Mouse (Mus musculus): ENCODE results near the gene Rhot1. TPM values are rescaled to one million over a fixed set of nuclear protein-coding genes. Genes with fewer than 3 reads are reported as not detected.
A peak's percentile ranks its signal among the peaks of the same experiment; 100 is the strongest.

The Rhot1 gene
- polyA plus RNA-seq, 1 experiment from 2014 or later: 57.6 TPM

- H3K9ac ChIP-seq (replicated peaks; ENCODE audit: low read length): no peak overlapping the region
- ATAC-seq (ENCODE audit: low FRiP score, low TSS enrichment): no peak
- H3K4me2 ChIP-seq (replicated peaks; ENCODE audit: low read depth, low read length): no peak overlapping the region
- peaks cover 4% of the 10 kb centered on the region for H3K36me3 ChIP-seq (ENCODE audit: insufficient read depth, low read length)
- H3K27ac ChIP-seq (ENCODE audit: low read length): no peak overlapping the region
- H3K27me3 ChIP-seq (ENCODE audit: insufficient read depth, low read length): no peaks in the 10 kb centered on the region
- 75% methylated on average over 5 of the region's 5 CpGs for WGBS
- no peak overlapping the region for H3K4me3 ChIP-seq (ENCODE audit: low read length)
- H3K4me1 ChIP-seq (ENCODE audit: insufficient read depth, low read length): no peaks in the 10 kb centered on the region
- H3K9me3 ChIP-seq (ENCODE audit: low read length): 0 out of 2 replicates have a peak, but pooled peaks cover 4% of the 10 kb centered on the region
Measured at GRCm38 (mm10) chr11:80271096-80271495, 62.3 kb downstream of the Rhot1 start.

GRCm38 (mm10) chr11:80275011-80275410 lies 66.2 kb downstream of the Rhot1 start:
- ATAC-seq (ENCODE audit: low FRiP score, low TSS enrichment): no peak
- H3K4me1 ChIP-seq (ENCODE audit: insufficient read depth, low read length): no peaks in the 10 kb centered on the region
- H3K4me3 ChIP-seq (ENCODE audit: low read length): no peak overlapping the region
- H3K27me3 ChIP-seq (ENCODE audit: insufficient read depth, low read length): no peaks in the 10 kb centered on the region
- H3K27ac ChIP-seq (ENCODE audit: low read length): no peak overlapping the region
- no peak overlapping the region for H3K4me2 ChIP-seq (replicated peaks; ENCODE audit: low read depth, low read length)
- no peaks in the 10 kb centered on the region for H3K36me3 ChIP-seq (ENCODE audit: insufficient read depth, low read length)
- no peak overlapping the region for H3K9ac ChIP-seq (replicated peaks; ENCODE audit: low read length)
- WGBS: 63% methylated on average over 3 of the region's 3 CpGs
- H3K9me3 ChIP-seq (ENCODE audit: low read length): 0 out of 2 replicates have a peak, but pooled peaks cover 4% of the 10 kb centered on the region

GRCm38 (mm10) chr11:80278054-80278453 lies 69.2 kb downstream of the Rhot1 start:
- H3K27me3 ChIP-seq (ENCODE audit: insufficient read depth, low read length): no peaks in the 10 kb centered on the region
- WGBS: 70% methylated on average over 2 of the region's 2 CpGs
- H3K36me3 ChIP-seq (ENCODE audit: insufficient read depth, low read length): no peaks in the 10 kb centered on the region
- no peaks in the 10 kb centered on the region for H3K4me1 ChIP-seq (ENCODE audit: insufficient read depth, low read length)
- H3K9me3 ChIP-seq (ENCODE audit: low read length): 0 out of 2 replicates have a peak, but pooled peaks cover 4% of the 10 kb centered on the region
- H3K9ac ChIP-seq (replicated peaks; ENCODE audit: low read length): no peak overlapping the region
- ATAC-seq (ENCODE audit: low FRiP score, low TSS enrichment): no peak
- H3K4me2 ChIP-seq (replicated peaks; ENCODE audit: low read depth, low read length): no peak overlapping the region
- no peak overlapping the region for H3K4me3 ChIP-seq (ENCODE audit: low read length)
- no peak overlapping the region for H3K27ac ChIP-seq (ENCODE audit: low read length)

GRCm38 (mm10) chr11:80283786-80284185 lies 75.0 kb downstream of the Rhot1 start:
- no peak for ATAC-seq (ENCODE audit: low FRiP score, low TSS enrichment)
- H3K4me1 ChIP-seq (ENCODE audit: insufficient read depth, low read length): no peaks in the 10 kb centered on the region
- H3K9ac ChIP-seq (replicated peaks; ENCODE audit: low read length): no peak overlapping the region
- H3K4me2 ChIP-seq (replicated peaks; ENCODE audit: low read depth, low read length): no peak overlapping the region
- H3K36me3 ChIP-seq (ENCODE audit: insufficient read depth, low read length): no peaks in the 10 kb centered on the region
- no peak overlapping the region for H3K4me3 ChIP-seq (ENCODE audit: low read length)
- H3K27ac ChIP-seq (ENCODE audit: low read length): no peak overlapping the region
- H3K9me3 ChIP-seq (ENCODE audit: low read length): no peaks in the 10 kb centered on the region
- 47% methylated on average over 3 of the region's 3 CpGs for WGBS
- no peaks in the 10 kb centered on the region for H3K27me3 ChIP-seq (ENCODE audit: insufficient read depth, low read length)

GRCm38 (mm10) chr11:80284641-80285040 lies 75.8 kb downstream of the Rhot1 start:
- Histone ChIP-seq H3K27me3 (ENCODE audit: insufficient read depth, low read length) (no peaks in the 10 kb centered on the region), H3K4me1 (ENCODE audit: insufficient read depth, low read length) (peaks cover 4% of the 10 kb centered on the region), H3K4me3 (ENCODE audit: low read length) (no peak overlapping the region), H3K4me2 (replicated peaks; ENCODE audit: low read depth, low read length) (no peak overlapping the region), H3K27ac (ENCODE audit: low read length) (no peak overlapping the region), H3K36me3 (ENCODE audit: insufficient read depth, low read length) (no peaks in the 10 kb centered on the region), H3K9me3 (ENCODE audit: low read length) (no peaks in the 10 kb centered on the region), H3K9ac (replicated peaks; ENCODE audit: low read length) (no peak overlapping the region)
- no peak for ATAC-seq (ENCODE audit: low FRiP score, low TSS enrichment)
- 44% methylated on average over 6 of the region's 6 CpGs for WGBS

- peaks cover 14% of the 10 kb centered on the region for H3K4me1 ChIP-seq (ENCODE audit: insufficient read depth, low read length)
- no peak overlapping the region for H3K9ac ChIP-seq (replicated peaks; ENCODE audit: low read length)
- H3K4me2 ChIP-seq (replicated peaks; ENCODE audit: low read depth, low read length): no peak overlapping the region
- WGBS: 18% methylated on average over 5 of the region's 5 CpGs
- H3K27me3 ChIP-seq (ENCODE audit: insufficient read depth, low read length): no peaks in the 10 kb centered on the region
- H3K36me3 ChIP-seq (ENCODE audit: insufficient read depth, low read length): no peaks in the 10 kb centered on the region
- no peak overlapping the region for H3K4me3 ChIP-seq (ENCODE audit: low read length)
- no peak overlapping the region for H3K27ac ChIP-seq (ENCODE audit: low read length)
- ATAC-seq (ENCODE audit: low FRiP score, low TSS enrichment): no peak
- H3K9me3 ChIP-seq (ENCODE audit: low read length): no peaks in the 10 kb centered on the region
Measured at GRCm38 (mm10) chr11:80287150-80287549, 78.3 kb downstream of the Rhot1 start.

GRCm38 (mm10) chr11:80289701-80290445 lies 81.1 kb downstream of the Rhot1 start:
- Histone ChIP-seq H3K4me1 (ENCODE audit: insufficient read depth, low read length) (peaks cover 16% of the 10 kb centered on the region), H3K9ac (replicated peaks; ENCODE audit: low read length) (no peak overlapping the region), H3K4me2 (replicated peaks; ENCODE audit: low read depth, low read length) (peak overlapping the region; percentile 64), H3K9me3 (ENCODE audit: low read length) (no peaks in the 10 kb centered on the region), H3K36me3 (ENCODE audit: insufficient read depth, low read length) (no peaks in the 10 kb centered on the region), H3K27ac (ENCODE audit: low read length) (peak overlapping the region; percentile 17), H3K4me3 (ENCODE audit: low read length) (peak overlapping the region; percentile 36), H3K27me3 (ENCODE audit: insufficient read depth, low read length) (no peaks in the 10 kb centered on the region)
- 0% methylated on average over 23 of the region's 23 CpGs for WGBS
- ATAC-seq (ENCODE audit: low FRiP score, low TSS enrichment): peak; percentile 92

- no peak for ATAC-seq (ENCODE audit: low FRiP score, low TSS enrichment)
- H3K9me3 ChIP-seq (ENCODE audit: low read length): no peaks in the 10 kb centered on the region
- peaks cover 5% of the 10 kb centered on the region; the same call in 1 of the 2 replicates for H3K27me3 ChIP-seq (ENCODE audit: insufficient read depth, low read length)
- no peaks in the 10 kb centered on the region for H3K36me3 ChIP-seq (ENCODE audit: insufficient read depth, low read length)
- peaks cover 23% of the 10 kb centered on the region for H3K4me1 ChIP-seq (ENCODE audit: insufficient read depth, low read length)
- 77% methylated on average over 2 of the region's 2 CpGs for WGBS
- no peak overlapping the region for H3K27ac ChIP-seq (ENCODE audit: low read length)
- H3K9ac ChIP-seq (replicated peaks; ENCODE audit: low read length): no peak overlapping the region
- H3K4me2 ChIP-seq (replicated peaks; ENCODE audit: low read depth, low read length): no peak overlapping the region
- no peak overlapping the region for H3K4me3 ChIP-seq (ENCODE audit: low read length)
Measured at GRCm38 (mm10) chr11:80291004-80291403, 82.2 kb downstream of the Rhot1 start.

GRCm38 (mm10) chr11:80292463-80292862 lies 83.6 kb downstream of the Rhot1 start:
- H3K36me3 ChIP-seq (ENCODE audit: insufficient read depth, low read length): no peaks in the 10 kb centered on the region
- 48% methylated on average over 7 of the region's 7 CpGs for WGBS
- H3K4me1 ChIP-seq (ENCODE audit: insufficient read depth, low read length): peaks cover 23% of the 10 kb centered on the region
- no peak for ATAC-seq (ENCODE audit: low FRiP score, low TSS enrichment)
- no peak overlapping the region for H3K9ac ChIP-seq (replicated peaks; ENCODE audit: low read length)
- no peak overlapping the region for H3K4me2 ChIP-seq (replicated peaks; ENCODE audit: low read depth, low read length)
- H3K27ac ChIP-seq (ENCODE audit: low read length): no peak overlapping the region
- no peak overlapping the region for H3K4me3 ChIP-seq (ENCODE audit: low read length)
- no peaks in the 10 kb centered on the region for H3K9me3 ChIP-seq (ENCODE audit: low read length)
- H3K27me3 ChIP-seq (ENCODE audit: insufficient read depth, low read length): peaks cover 16% of the 10 kb centered on the region; the same call in 1 of the 2 replicates

- H3K4me2 ChIP-seq (replicated peaks; ENCODE audit: low read depth, low read length): no peak overlapping the region
- H3K9me3 ChIP-seq (ENCODE audit: low read length): no peaks in the 10 kb centered on the region
- H3K9ac ChIP-seq (replicated peaks; ENCODE audit: low read length): no peak overlapping the region
- H3K27ac ChIP-seq (ENCODE audit: low read length): no peak overlapping the region
- H3K4me3 ChIP-seq (ENCODE audit: low read length): no peak overlapping the region
- ATAC-seq (ENCODE audit: low FRiP score, low TSS enrichment): no peak
- 10% methylated on average over 9 of the region's 9 CpGs for WGBS
- peaks cover 30% of the 10 kb centered on the region for H3K27me3 ChIP-seq (ENCODE audit: insufficient read depth, low read length)
- H3K4me1 ChIP-seq (ENCODE audit: insufficient read depth, low read length): peaks cover 20% of the 10 kb centered on the region
- H3K36me3 ChIP-seq (ENCODE audit: insufficient read depth, low read length): no peaks in the 10 kb centered on the region
Measured at GRCm38 (mm10) chr11:80295066-80295465, 86.2 kb downstream of the Rhot1 start.

Data from kidney, embryonic 16.5 days (tissue).